Mouse (Mus musculus) central nervous system, embryonic 14 days (tissue): ENCODE measurements around the gene Olfr556. TPM values are rescaled to one million over a fixed set of nuclear protein-coding genes. Genes with fewer than 3 reads are reported as not detected.

Experiments used
- polyA plus RNA-seq: library from polyadenylated mRNA; depleted of rRNA; stranded (reverse); fragments of >200 nt; gene quantifications from 2 replicates; pipeline ENCODE4 v1.2.3, GENCODE M21; 2012; rRNA removed

Gene Olfr556
- not detected in 2 replicates for polyA plus RNA-seq

GRCm38 (mm10) chr7:102664599-102664998, at the start of gene Olfr556:
TSS of gene Olfr556 (plus strand) at chr7:102664899.

GRCm38 (mm10) chr7:102618118-102618517, 46.6 kb upstream of the Olfr556 start, which contains the start of gene Olfr553:
TSS of gene Olfr553 (minus strand) at chr7:102618218.

DNA sequence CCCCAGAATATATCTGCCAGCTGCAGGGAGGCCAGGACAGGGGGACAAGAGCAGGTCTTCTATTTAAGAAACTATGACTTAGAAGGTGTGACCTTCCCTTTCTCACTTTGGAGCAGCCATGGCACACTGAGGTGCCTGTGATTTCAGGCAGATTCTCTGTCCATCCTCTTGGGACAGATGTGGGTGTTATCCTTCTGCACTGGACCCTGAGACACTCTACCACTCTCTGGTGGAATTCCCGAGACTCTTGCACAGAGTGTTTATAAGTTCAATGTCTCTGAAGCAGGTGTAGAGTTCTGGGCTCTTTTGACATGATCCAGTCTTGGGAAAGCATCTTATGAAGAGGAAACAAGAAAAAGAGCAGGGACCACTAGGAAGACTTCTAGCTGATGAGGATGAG, 26.6 kb upstream of the Olfr556 start, which contains the start of gene Olfr554:
Gene Olfr554 (plus strand): TSS at position 301 of the 400 bp plus-strand sequence.

GRCm38 (mm10) chr7:102658523-102658922, 6.2 kb upstream of the Olfr556 start, which contains the start of gene Olfr555:
TSS of gene Olfr555 (plus strand) at chr7:102658823.

GRCm38 (mm10) chr7:102686944-102687501, 22.3 kb downstream of the Olfr556 start, which contains the start of gene Trim68:
TSS of gene Trim68 (minus strand) at chr7:102687327.

GRCm38 (mm10) chr7:102695358-102696125, 30.8 kb downstream of the Olfr556 start, which contains the start of gene Olfr557:
TSS of gene Olfr557 (plus strand) at chr7:102695910.

DNA sequence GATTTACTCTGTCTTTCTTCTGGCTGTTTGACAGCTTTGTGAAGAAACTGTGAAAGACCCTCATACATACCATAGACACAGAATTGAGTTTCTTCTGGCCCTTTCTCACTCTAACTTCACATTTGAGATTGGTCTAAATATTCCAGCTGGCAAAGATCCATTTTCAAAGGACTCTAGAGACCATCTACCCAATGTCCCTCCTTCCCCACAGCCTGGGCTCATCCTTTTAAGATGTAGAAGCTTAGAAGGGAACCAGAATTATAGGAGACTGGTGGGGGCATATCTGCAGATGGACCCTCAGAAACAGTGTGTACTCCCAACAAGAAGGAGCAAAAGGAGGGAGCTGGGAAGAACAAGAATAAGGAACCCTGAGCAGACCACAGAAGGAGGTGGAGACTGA, 37.2 kb downstream of the Olfr556 start, which contains the start of gene Olfr558:
Gene Olfr558 (plus strand): TSS at position 301 of the 400 bp plus-strand sequence.

DNA sequence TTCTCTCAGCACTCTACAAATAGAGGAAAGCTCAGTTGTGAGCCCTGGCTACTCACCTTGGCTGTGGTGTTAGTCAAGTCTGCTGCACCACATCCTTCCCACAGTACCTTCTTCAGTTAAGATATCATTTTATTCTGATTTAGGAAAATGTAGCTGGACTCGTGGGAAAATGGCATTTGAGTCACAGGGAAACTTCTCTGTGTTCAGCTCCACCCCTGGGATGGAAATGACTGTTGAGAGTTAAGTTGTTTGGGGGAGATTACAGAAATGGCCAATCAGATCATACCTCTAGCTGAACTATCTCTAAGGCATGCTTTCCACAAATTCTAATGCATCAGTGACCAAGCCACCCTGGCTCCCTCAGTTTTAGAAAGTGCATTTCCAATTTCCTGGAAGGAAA, 54.3 kb downstream of the Olfr556 start, which contains the start of gene Olfr33:
Gene Olfr33 (minus strand): TSS at position 101 of the 400 bp plus-strand sequence.

Other genes starting within 250 kb of the Olfr556 start
- 56.1 and 67.0 TPM in 2 replicates for gene Rrm1, start 223.2 kb upstream of the Olfr556 start, polyA plus RNA-seq
- not detected in 2 replicates for gene Olfr543, start 183.2 kb upstream of the Olfr556 start, polyA plus RNA-seq
- gene Olfr544, start 176.6 kb upstream of the Olfr556 start, polyA plus RNA-seq: not detected in 2 replicates
- not detected in 2 replicates for gene Olfr545, start 165.3 kb upstream of the Olfr556 start, polyA plus RNA-seq
- gene Olfr547, start 130.2 kb upstream of the Olfr556 start, polyA plus RNA-seq: not detected in 2 replicates
- gene Olfr548-ps1, start 124.0 kb upstream of the Olfr556 start, polyA plus RNA-seq: not detected in 2 replicates
- not detected in 2 replicates for gene Olfr549, start 115.0 kb upstream of the Olfr556 start, polyA plus RNA-seq
- 2.2 and 3.0 TPM in 2 replicates for gene Trim21, start 99.4 kb upstream of the Olfr556 start, polyA plus RNA-seq
- not detected in 2 replicates for gene Olfr550, start 93.5 kb upstream of the Olfr556 start, polyA plus RNA-seq
- not detected in 2 replicates for gene Olfr551, start 73.0 kb upstream of the Olfr556 start, polyA plus RNA-seq
- 0.01 TPM in 1 of 2 replicates, not detected in the other for gene Olfr552, start 67.1 kb upstream of the Olfr556 start, polyA plus RNA-seq
- gene Olfr553, start 46.7 kb upstream of the Olfr556 start, polyA plus RNA-seq: not detected in 2 replicates
- gene Olfr554, start 26.5 kb upstream of the Olfr556 start, polyA plus RNA-seq: not detected in 2 replicates
- not detected in 2 replicates for gene Olfr555, start 6.1 kb upstream of the Olfr556 start, polyA plus RNA-seq
- 14.8 and 22.7 TPM in 2 replicates for gene Trim68, start 22.4 kb downstream of the Olfr556 start, polyA plus RNA-seq
- not detected in 2 replicates for gene Olfr557, start 31.0 kb downstream of the Olfr556 start, polyA plus RNA-seq
- 0.07 and 0.29 TPM in 2 replicates for gene Olfr558, start 37.3 kb downstream of the Olfr556 start, polyA plus RNA-seq
- gene Olfr33, start 54.2 kb downstream of the Olfr556 start, polyA plus RNA-seq: not detected in 2 replicates
- not detected in 2 replicates for gene Olfr559, start 62.6 kb downstream of the Olfr556 start, polyA plus RNA-seq
- not detected in 2 replicates for gene Olfr560, start 94.5 kb downstream of the Olfr556 start, polyA plus RNA-seq
- gene Olfr78, start 94.6 kb downstream of the Olfr556 start, polyA plus RNA-seq: 0.09 and 0.43 TPM in 2 replicates
- not detected in 2 replicates for gene Olfr561, start 106.3 kb downstream of the Olfr556 start, polyA plus RNA-seq
- not detected in 2 replicates for gene Olfr564, start 138.6 kb downstream of the Olfr556 start, polyA plus RNA-seq
- gene Olfr566, start 193.9 kb downstream of the Olfr556 start, polyA plus RNA-seq: not detected in 2 replicates
- gene Olfr568, start 212.2 kb downstream of the Olfr556 start, polyA plus RNA-seq: not detected in 2 replicates
- not detected in 2 replicates for gene Olfr569, start 226.0 kb downstream of the Olfr556 start, polyA plus RNA-seq
- 0.12 and 0.13 TPM in 2 replicates for gene Olfr570, start 229.7 kb downstream of the Olfr556 start, polyA plus RNA-seq